Mouse (Mus musculus) large intestine, adult 2 months (tissue): ENCODE data around the gene Krr1. TPM values are rescaled to one million over a fixed set of nuclear protein-coding genes. Genes with fewer than 3 reads are reported as not detected.

Experiments used
- DNase-seq: peaks from one replicate; pipeline ENCODE4 v3.0.0-alpha.2; 2012; ENCODE audit warnings: low read depth, low spot score
- WGBS: fragments of 180-500 bp; shearing (Covaris S2); methylation state at CpG from one replicate; pipeline ENCODE4 v1.1.7; 2018; 5-methylcytosine and 5-hydroxymethylcytosine counted together
- polyA plus RNA-seq: library from polyadenylated mRNA; depleted of rRNA; stranded (reverse); fragments of >200 nt; gene quantifications from 2 replicates; pipeline ENCODE4 v1.2.3, GENCODE M21; 2012; rRNA removed

Krr1 gene
- polyA plus RNA-seq, result 5.1 and 7.0 TPM in 2 replicates

DNA sequence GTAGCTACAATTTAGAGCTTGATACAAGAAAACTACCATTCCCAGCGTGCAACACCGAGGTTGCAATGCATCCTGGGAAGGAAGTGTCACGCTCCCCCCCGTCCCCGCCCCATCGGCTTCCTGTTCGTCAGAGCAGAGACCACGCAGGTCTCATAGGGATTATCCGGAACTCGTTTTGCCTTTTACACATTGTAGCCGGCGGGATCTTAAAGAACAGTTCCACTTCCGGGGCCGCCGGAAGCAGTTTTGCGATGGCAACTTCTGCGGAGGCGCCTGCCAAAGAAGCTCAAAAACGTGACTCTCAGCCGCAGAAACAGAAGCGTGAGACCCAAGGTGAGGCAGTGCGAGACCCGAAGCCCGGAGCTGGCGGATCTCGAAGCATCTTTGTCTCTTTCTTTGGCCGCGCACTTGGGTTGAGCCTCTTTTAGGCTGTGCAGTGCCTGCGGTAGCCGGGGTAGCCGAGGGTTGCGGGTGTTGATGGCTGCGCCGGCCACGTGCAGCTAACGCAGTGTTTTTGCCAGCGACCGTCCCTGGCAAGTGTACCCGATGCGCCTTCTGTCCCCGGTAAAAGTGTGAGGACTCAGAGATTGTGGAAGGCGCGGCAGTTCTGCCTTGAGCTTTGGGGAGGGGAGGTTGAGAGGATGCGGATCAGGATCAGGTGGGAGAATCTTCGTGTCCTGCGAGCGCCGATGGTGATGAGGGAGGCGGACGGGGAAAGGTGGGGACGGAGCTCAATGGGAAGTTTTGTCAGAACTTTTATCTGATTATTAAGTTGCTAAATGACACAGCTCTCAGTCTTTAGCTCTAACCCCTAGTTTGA, at the start of gene Krr1:
Gene Krr1, plus strand, starts transcription at position 123 of the 820 bp plus-strand sequence.
- DNase-seq, result peak; percentile 92
- WGBS, result under 1% methylated on average over 51 of the region's 51 CpGs

DNA sequence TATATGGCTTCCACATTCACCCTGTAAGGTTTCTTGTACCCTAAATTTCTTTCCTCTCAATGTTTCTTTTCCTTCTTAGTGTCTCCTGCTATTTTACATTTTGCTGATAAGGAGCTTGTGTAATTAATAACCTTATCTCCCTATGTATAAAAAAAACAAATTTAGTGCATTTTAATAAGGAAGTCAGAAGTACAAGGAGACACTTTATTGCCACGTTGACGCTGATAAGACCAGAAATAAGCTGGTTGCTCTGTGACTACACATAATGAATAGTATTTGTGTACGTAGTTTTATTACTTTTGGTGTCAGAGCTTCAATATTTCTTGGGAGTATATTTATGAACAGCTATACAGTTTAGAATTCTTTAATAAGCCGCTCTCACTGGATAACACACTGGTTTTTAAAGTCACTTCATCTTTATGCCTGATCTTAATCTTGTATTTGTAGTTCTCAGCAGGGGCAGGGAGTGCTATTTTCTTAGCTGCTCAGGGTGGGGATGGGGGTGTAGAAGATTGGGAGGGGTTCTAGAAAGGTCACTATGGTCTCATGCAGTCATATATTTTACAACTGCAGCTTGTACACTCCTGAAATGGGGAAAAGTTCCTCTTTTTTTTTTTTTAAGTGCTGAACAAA, 48.8 kb upstream of the Krr1 start:
- 32% methylated on average over 4 of the region's 4 CpGs for WGBS
- no peak for DNase-seq

DNA sequence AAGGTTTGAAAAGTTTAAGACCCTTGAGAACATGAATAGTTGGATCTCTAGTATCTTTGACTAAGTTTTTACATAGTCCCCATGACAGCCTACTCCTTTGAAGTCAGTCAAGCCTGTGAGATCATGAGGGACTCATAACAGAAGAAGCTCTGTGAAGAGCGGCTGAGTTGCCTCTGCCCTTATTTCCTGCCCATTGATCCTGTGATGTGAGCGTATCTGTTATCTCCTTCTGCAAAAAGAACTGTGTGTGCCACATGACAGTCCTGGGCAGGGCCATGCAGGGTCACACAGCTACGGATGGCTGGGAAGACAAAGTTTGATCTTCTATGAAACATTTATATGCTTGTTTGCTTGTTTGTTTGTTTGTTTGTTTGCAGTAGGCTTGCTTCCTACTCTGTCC, 48.3 kb upstream of the Krr1 start:
- 34% methylated on average over 3 of the region's 3 CpGs for WGBS
- no peak for DNase-seq

DNA sequence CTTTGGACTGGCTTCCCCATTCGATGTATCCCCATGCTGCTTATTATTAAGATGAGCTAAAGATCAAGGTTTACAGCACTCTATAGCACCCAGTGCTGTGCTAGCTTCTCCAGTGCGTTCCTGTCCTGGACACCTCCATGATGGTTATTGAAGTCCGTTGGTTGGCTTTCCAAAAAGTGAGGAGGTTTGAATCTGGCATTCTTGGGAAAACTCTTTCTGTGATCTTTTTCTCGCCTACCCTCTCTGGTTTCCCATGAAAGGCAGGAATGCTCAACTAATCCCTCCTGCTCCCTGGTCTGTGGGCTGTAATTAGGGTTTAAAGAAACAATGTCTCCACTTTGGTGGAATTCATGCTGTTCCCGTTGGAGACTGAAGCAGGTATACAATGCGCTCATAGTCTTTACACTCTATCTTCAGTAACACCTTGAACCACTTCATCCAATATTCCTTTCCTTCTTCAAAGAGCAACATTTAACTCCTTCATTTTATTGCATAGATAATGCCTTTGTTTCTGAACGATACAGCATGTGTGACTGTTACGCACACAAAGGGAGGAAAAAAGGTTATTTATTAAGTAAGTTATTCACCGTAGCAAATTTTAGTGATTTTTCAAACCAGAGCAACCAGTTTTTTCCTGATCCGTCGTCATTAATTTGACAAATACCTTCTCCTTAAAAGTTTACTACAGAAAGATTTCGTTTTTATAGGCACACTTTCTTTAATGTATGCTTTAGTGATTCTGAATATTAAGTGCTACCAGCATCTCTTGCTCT, 47.6 kb upstream of the Krr1 start:
- 40% methylated on average over 12 of the region's 12 CpGs for WGBS
- DNase-seq, result no peak

DNA sequence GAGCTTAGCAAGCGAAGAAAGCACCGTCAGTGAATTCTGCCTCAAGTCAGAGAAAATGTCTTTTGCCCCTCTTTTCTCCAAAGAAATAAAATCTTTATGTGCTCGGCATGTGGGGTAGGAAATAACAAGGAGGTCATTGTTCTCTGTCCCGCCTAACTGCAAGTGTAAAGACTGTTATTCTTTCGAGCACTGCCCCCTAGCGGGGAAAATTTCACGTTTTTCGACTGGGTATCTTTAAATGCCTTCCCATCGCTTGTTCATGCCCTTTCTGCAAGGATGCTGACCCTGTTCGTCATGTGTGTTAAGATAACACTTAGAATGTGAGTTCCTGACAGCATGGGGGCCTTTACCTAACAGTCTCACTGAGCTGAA, 47.0 kb upstream of the Krr1 start:
- 4% methylated on average over 10 of the region's 10 CpGs for WGBS
- peak; percentile 92 for DNase-seq

DNA sequence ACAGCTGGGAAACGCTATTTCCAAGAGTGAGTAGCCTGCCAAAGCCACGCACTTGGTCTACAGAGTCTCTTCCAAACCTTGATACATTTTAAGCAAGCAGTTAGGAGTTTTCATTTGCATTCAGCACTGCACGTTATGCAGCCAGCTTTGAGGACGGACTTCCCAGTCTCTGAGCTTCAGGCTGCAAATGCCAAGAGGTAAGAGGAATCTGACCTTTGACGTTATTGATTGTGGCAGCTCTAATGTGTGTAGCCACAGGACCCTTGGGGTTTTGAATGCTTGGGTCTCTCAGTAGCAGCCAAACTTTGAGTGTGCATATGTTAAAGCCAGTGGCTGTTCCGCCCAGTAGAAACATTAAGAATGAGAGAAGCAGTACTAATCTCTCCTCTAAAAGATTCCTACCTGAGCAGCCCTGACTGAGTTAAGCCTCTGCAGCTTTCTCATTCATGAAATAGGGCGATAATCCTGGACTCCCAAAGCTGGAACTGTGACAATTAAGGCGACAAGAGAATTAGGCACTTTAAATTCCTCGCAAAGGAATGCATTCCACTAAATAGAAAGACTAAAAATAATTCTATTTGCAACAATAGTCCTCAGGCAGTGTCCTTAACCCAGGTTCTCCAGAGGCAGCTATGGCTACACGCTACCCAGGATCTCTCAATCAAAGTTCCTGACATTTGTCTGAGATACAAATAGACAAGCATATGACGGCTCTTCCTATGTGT, 39.7 kb upstream of the Krr1 start:
- WGBS, result 74% methylated on average over 11 of the region's 11 CpGs
- no peak for DNase-seq

DNA sequence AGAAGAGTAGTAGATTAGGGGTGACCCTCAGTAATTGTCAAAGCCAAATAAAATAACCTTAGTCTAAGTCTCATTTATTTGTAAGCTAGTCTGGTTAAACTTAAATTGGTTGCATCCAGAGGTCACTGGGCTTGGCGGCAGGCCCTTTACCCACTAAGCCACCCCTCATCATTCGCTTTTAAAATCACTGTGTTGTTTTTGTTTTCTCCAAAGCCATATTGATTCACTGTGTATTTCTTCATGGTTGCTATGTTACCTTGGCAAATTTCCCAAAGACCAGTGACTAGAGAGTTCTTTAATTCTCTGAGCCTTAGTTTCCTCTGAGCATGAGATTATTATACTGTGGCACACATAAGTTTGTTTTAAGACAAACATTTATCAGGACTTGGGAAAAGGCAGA, 37.3 kb upstream of the Krr1 start:
- WGBS, result 73% methylated on average over 2 of the region's 2 CpGs
- no peak for DNase-seq

DNA sequence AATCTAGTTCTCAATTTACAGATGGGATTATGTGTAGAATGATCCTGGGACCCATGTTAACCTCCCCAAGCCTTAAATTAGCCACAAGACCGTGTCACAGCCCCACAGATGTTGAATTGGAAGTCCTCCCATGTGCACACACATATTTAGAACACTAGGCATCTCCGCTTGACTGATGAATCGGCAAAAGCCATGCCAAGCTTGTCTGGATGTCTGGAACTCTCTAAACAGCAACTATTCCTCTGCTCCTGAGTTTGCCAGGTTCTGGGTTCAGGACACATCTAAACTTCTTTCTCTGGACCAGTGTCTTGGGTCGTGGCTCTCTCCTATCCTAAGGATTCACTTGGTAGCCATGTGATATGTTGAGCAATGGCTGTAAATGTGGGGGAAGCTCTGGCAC, 36.4 kb upstream of the Krr1 start:
- DNase-seq, result no peak
- 74% methylated on average over 4 of the region's 4 CpGs for WGBS

DNA sequence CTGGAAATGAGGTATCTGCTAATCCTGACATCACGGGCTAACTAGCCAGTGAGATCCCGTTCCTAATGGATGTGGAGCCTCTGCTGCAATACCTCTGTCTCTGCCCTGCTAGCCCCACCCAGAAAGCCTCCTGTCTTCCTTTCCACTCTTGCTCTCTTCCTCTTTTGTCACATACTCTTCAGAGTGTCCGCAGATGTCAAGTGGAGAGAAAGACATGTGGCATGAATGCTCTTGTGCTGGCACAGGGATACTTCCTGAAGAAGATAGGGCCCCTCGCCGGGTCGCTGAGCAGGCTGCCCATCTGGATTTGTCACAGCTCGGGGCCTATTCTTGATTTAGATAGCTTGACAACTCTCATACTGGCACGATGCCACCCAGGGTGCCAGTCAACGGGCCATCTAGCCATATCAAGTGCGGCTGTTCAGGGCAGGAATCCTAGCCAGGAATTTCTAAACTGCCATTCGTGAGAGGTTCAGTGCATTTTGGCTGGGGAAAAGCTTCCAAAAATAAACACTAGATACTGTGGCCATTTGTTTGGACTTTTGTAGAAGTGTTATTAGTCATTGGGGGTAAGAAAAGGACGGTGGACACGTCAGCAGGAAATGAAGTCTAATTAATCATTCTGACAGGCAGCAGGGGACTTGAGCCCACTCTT, 35.8 kb upstream of the Krr1 start:
- 37% methylated on average over 13 of the region's 13 CpGs for WGBS
- DNase-seq, result no peak

DNA sequence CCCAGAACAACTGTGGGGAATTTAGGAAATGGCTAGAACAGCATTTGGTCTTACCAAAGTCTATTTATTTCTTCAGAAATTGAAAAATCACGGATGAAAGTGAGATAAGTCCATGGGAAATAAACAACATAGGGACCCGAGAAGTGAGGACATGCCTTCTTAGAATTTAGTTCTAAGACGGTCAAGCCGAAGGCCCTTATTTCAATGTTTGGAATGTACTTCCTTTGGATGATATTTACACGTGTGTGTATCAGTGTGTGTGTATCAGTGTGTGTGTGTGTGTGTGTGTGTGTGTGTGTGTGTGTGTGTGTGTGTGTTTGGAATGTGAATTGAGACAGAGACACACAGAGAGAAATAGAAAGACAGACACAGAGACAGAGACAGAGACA, 35.3 kb upstream of the Krr1 start:
- 67% methylated on average over 5 of the region's 5 CpGs for WGBS
- no peak for DNase-seq

DNA sequence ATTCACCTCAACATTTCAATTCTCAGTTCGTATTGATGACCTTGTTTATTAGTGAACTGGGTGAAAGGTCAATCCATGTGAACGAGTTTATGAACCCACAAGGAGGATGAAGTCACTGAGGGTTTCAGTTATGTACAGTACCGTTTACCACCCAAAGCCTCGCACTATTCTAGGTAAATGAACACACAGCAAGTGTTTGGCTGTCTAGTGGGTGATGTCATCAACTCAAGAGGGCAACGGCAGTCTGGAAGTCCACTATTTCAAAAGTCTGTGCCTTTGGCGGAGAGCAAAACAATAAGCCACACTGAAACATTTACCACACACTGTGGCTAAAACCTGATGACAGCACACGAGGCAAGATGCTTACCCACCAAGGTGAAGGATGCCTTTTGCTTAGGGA, 29.4 kb upstream of the Krr1 start:
- DNase-seq, result no peak
- WGBS, result 75% methylated on average over 7 of the region's 7 CpGs

DNA sequence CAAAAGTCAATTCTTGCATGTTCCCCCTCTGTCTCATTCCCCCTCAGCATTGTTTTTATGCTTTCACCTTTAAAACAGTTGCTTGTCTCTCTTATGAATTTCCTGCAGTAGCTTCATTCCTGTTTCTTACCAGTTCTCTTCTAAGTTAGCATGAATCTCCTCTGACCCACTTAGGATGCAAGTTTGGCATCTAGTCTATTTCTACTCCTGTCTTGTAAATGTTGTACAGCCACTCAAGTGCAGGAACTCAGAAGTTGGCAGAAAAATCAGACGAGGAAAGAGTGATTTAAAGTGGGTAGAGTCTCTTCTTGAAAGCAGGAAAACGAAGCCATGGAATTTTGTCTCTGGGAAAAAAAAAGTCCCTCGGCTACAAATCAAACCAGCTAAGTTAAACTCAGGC, 26.9 kb upstream of the Krr1 start:
- WGBS, result 50% methylated on average over 3 of the region's 3 CpGs
- no peak for DNase-seq

DNA sequence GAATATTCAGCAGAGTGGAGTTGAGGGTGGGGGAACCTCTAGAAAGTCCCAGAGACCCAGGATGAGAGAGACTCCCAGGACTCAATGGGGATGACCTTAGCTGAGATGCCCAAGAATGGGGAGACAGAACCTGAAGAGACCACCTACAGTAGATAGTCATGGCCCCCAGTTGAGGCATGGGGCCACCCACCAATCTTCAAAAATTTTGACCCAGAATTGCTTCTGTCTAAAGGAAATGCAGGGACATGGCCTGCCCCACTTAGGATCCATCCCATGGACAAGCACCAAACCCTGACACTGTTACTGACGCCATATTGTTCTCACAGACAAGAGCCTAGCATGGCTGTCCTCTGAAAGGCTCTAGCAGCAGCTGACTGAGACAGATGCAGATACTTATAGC, 24.4 kb upstream of the Krr1 start:
- DNase-seq, result no peak
- 98% methylated on average over 1 of the region's 1 CpGs for WGBS

DNA sequence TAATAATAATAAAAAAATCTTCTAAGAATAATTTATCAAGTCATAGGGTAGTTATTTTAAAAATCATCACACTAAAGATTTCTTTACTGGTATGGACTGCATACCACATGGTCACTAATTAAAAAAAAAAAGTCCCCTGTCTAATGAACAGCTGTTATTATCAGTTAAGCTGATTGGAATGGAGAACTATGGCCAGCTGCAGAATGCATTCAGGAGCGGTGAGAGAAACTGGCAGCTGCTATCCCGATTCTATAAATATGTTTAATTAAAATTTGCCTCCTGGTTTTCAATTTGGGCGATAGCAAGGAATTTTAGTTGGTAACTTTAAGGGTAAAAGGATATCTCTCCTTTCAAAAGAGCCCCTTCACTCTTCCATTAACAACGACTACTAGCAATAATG, 23.5 kb upstream of the Krr1 start:
- 63% methylated on average over 4 of the region's 4 CpGs for WGBS

DNA sequence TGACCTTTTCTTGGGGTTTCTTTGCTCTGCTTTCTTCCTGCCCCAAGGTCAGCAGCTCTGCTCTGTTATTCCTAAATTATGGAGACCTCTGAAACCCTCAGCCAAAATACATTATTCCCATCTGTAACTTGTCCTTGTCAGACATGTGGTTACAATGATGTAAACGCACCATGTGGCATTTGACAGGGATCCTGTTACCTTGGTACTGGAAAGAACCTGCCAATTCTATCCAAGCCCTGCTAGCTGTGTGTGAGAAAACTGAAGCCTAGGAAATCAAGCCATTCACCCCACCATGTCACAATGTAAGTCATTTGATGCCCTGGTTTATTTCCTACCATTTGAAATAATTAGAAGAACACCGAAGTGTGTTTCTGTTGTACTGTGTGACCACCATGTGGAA, 16.6 kb upstream of the Krr1 start:
- 94% methylated on average over 2 of the region's 2 CpGs for WGBS

More for the DNA sequence above, 23.5 kb upstream of the Krr1 start:
- no peak for DNase-seq

DNA sequence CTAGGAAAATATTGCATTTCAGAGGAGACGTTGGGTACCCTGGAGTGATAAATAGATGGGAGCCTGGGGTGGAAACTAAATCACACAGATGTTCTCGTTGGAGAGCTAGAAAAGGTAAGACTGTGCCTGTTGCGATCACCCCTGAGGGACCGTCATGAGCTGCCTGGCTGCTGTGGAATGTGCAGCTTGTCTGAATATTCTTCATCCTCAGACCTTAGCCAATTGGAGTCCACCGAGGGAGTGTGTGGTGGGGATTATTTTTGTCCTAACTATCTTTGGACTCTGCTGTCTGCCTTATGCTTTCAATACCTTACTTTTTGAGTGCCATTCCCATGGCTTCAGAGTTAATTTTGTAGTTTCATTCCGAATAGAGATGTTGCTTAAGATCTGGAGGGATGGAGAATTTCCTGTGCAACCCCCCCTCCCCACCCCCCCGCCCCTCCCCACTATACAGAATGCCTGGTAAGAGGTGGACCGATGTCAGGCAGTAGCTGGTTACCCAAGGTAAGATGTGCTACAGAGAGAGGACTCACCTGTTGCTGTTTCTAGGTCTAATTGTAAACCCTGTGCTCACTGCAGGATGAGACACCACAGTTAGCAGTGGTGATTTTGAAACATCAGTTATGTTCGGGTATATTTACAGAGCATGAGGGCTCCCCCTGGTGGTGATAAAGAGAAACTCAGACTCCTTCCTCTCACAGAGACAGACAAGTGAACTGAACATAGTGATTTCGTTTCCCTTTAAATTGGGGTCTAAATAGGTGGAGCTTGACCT, 15.0 kb upstream of the Krr1 start:
- DNase-seq, result peak; percentile 52

More for the DNA sequence above, 16.6 kb upstream of the Krr1 start:
- DNase-seq, result no peak

DNA sequence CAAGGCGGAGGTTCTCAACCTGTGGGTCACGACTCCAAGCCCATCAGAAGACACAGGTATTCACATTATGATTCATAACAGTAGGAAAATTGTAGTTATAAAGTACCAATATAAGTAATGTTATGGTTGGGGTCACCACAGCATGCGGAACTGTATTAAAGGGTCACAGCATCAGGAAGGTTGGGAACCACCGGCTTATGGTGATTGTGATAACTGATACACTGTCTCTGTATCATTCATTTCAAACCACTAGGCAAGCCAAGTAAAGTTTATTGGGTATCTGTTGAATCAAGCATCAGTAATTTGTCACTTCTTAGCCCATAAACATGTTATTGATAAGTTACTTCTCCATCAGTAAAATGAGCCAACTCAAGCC, 14.4 kb upstream of the Krr1 start:
- WGBS, result 35% methylated on average over 4 of the region's 4 CpGs
- DNase-seq, result no peak

More for the DNA sequence above, 15.0 kb upstream of the Krr1 start:
- 67% methylated on average over 10 of the region's 10 CpGs for WGBS

DNA sequence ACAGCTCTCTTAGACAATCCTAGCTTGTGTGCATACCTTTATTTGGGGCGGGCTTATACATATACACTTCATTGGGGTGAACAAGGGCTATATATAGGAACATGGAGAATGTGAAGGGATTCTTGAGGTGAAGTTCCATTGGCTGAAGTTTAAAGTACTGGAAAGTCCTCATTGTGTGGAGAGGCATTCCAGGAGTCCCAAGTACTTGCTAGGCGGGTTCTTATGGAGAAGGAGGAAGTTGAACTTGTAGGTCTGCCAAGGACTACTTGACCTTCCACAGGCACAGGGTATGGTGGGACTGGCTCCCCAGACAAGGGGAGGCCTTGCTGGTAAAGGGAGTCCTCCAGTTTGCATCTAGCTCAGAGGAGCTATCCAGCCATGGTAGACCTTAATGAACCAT, 13.1 kb upstream of the Krr1 start:
- WGBS, result 71% methylated on average over 2 of the region's 2 CpGs
- no peak for DNase-seq

DNA sequence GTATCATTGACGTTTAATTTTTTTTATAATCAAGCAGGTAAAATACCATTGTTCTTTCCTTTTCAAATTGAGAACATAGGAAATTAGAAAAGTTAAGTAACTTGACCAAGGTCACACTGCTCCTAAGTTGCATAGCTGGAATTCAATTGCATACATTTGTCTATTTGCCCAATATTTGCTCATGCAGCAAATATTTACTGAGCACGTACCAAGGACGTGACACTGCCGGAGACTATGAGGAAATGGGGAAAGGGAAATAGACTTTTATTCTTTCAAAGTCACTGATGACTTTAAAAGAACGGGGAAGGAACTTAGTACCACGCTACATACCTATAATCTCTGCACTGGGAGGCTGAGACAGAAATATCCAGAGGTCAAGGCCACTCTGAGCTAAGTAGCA, 12.0 kb upstream of the Krr1 start:
- 24% methylated on average over 6 of the region's 6 CpGs for WGBS
- no peak for DNase-seq
